Mouse (Mus musculus): ENCODE measurements around the gene Fscn2. TPM values are rescaled to one million over a fixed set of nuclear protein-coding genes. Genes with fewer than 3 reads are reported as not detected.

Gene Fscn2
- polyA plus RNA-seq, 1 experiment from 2014 or later, result 0.29 TPM

DNA sequence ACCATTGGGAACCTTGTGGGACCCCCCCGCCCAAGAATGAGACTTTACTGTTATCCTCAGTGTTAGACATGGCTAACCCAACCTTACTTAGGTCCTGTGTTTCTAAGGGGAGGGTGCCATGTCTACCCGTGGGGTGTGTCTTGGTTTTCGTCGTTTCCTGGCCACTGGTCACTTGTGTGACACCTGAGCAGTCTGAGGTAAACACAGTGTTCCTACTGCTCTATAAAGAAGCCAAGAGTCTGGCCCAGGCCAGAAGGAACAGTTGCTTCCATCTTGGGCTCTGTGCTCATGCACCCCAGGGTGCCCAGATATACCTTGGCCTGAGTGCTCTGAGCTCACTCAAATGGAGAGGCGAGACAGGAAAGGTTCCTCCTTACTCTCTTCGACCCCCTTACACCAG is 1.6 kb downstream of the Fscn2 start:
- H3K4me1 ChIP-seq (replicated peaks; ENCODE audit: control insufficient read depth, insufficient read depth, low read length), result peaks cover 15% of the 10 kb centered on the region
- DNase-seq (ENCODE audit: low spot score) (no peak), ATAC-seq (replicated peaks; ENCODE audit: low FRiP score) (no peak)
- H3K27ac ChIP-seq (ENCODE audit: low read depth, low read length), result no peak overlapping the region
- H3K9ac ChIP-seq (ENCODE audit: low read depth, low read length), result no peak overlapping the region
- H3K4me2 ChIP-seq, result no peak overlapping the region
- no peaks in the 10 kb centered on the region for H3K27me3 ChIP-seq (replicated peaks; ENCODE audit: control insufficient read depth, insufficient read depth, low read length)
- no peaks in the 10 kb centered on the region for H3K9me3 ChIP-seq (ENCODE audit: control insufficient read depth, low read length)
- 84% methylated on average over 6 of the region's 6 CpGs for WGBS
- H3K36me3 ChIP-seq (ENCODE audit: control insufficient read depth, insufficient read depth, low read length), result no peaks in the 10 kb centered on the region
- no peak overlapping the region for H3K4me3 ChIP-seq (ENCODE audit: low read depth, low read length)

DNA sequence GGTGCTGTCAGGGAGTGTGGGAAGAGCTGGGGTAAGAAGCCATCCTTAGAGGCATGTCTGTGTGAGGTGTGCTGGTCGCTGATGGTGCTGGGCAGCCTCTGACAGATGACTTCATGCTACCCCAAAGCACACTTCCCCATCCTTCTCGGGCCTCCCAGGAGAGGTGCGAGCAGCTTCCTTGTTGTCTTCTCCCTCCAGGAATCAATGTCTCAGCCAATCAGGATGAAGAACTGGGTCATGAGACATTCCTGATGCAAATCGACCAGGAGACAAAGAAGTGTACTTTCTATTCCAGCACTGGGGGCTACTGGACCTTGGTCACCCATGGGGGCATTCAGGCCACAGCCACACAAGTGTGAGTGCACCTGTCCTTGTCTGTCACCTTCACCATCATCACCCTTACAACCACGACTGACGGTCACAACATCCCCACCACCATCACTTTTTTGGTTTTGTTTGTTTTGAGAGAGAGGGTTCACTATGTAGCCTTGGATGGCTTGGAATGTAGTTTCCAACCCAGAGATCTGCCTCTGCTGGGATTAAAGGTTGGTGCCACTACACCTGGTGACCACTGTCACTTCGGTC is 5.2 kb downstream of the Fscn2 start:
- Histone ChIP-seq H3K4me1 (replicated peaks; ENCODE audit: control insufficient read depth, insufficient read depth, low read length) (peaks cover 5% of the 10 kb centered on the region; the same call in 1 of the 2 replicates), H3K36me3 (ENCODE audit: control insufficient read depth, insufficient read depth, low read length) (peaks cover 5% of the 10 kb centered on the region; the same call in 1 of the 2 replicates), H3K9ac (ENCODE audit: low read depth, low read length) (no peak overlapping the region), H3K4me3 (ENCODE audit: low read depth, low read length) (no peak overlapping the region), H3K27me3 (replicated peaks; ENCODE audit: control insufficient read depth, insufficient read depth, low read length) (no peaks in the 10 kb centered on the region), H3K4me2 (no peak overlapping the region), H3K27ac (ENCODE audit: low read depth, low read length) (no peak overlapping the region), H3K9me3 (ENCODE audit: control insufficient read depth, low read length) (no peaks in the 10 kb centered on the region)
- 37% methylated on average over 7 of the region's 7 CpGs for WGBS
- ATAC-seq (replicated peaks; ENCODE audit: low FRiP score), result no peak
- no peak for DNase-seq (ENCODE audit: low spot score)

DNA sequence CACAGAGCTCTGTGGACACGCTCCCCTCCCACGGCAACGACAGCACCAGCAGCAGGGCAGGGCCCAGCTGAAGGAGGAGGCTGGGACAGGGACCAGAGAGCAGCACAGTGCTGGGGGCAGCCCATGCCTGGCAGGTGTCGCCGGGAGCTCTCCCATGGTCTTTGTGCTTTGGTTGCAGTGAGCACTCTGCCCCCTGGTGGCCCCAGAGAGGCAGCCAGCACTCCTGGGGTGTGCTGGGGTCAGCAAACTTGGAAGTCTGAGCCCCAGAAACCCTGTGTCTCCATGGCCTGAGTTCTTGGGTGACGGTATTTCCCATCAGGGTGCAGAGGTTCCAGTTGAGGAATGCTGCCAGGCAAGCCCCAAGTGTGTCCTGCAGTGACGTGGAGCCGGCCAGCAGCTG is 8.3 kb downstream of the Fscn2 start:
- WGBS, result 43% methylated on average over 8 of the region's 8 CpGs
- H3K36me3 ChIP-seq (ENCODE audit: control insufficient read depth, insufficient read depth, low read length), result peaks cover 20% of the 10 kb centered on the region

DNA sequence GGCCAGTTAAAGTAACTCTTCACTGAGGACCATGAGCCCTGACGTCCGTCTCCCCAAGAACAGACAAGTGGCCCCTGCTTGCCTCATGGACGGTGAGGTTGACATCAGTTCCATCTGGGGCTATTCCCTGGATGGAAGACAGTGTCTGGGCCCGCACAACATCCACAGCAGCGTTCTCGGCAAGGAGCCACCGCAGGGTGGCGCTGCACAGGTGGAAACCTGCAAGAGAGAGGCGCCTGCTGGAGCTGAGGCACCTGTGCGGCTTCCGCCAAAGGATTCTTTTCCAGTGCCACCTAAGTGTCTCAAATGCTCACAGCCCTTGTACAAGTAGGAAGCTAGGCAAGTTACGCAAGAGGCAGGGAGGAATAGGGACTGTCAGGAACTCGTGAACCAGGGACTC is 11.7 kb downstream of the Fscn2 start:
- no peak for ATAC-seq (replicated peaks; ENCODE audit: low FRiP score)
- Histone ChIP-seq H3K4me2 (no peak overlapping the region), H3K36me3 (ENCODE audit: control insufficient read depth, insufficient read depth, low read length) (peaks cover 33% of the 10 kb centered on the region)

More for the DNA sequence above, 8.3 kb downstream of the Fscn2 start:
- Histone ChIP-seq H3K27me3 (replicated peaks; ENCODE audit: control insufficient read depth, insufficient read depth, low read length) (no peaks in the 10 kb centered on the region), H3K4me1 (replicated peaks; ENCODE audit: control insufficient read depth, insufficient read depth, low read length) (peaks cover 5% of the 10 kb centered on the region; the same call in 1 of the 2 replicates), H3K9ac (ENCODE audit: low read depth, low read length) (no peak overlapping the region), H3K9me3 (ENCODE audit: control insufficient read depth, low read length) (no peaks in the 10 kb centered on the region), H3K27ac (ENCODE audit: low read depth, low read length) (no peak overlapping the region), H3K4me2 (no peak overlapping the region), H3K4me3 (ENCODE audit: low read depth, low read length) (no peak overlapping the region)
- DNase-seq (ENCODE audit: low spot score) (peak; percentile 63), ATAC-seq (replicated peaks; ENCODE audit: low FRiP score) (peak; percentile 74)

DNA sequence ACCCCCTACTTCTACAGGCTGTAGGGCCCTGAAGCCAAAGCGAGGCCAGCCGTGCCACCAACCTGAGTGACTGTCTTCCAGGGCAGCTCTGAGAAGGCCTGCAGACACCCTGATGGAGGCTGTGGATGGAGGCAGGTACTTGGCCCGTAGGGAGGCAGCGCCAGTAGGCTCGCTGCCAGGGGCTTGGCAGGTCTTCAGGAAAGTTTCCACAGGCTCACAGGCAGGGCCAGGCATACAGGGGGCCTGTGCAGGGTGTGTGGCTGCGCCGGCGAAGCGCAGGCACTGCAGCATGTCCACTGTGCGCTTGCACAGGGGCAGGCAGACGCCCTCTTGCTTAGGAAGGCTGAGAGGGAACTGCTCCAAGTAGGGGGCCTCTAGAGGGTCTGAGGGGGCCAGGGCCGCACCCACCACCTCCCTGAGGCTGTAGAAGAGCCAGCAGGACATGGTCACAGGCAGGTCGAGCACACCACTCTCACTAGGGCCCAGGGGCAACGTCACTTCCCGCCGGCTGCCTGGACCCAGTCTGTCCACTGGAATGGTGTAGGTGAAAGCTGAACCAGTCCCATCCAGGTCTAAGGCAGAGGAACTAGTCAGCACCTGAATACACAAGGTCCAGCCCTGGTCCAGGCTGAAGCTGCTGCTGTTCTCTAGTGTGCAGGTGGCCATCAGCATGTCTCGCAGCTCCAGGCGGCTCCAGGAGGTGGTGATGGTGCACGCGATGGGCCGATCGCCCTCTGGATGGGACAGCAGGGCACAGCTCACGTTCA is 12.7 kb downstream of the Fscn2 start:
- Histone ChIP-seq H3K27ac (ENCODE audit: low read depth, low read length) (no peak overlapping the region), H3K36me3 (ENCODE audit: control insufficient read depth, insufficient read depth, low read length) (peaks cover 33% of the 10 kb centered on the region), H3K9ac (ENCODE audit: low read depth, low read length) (no peak overlapping the region), H3K4me2 (no peak overlapping the region), H3K27me3 (replicated peaks; ENCODE audit: control insufficient read depth, insufficient read depth, low read length) (no peaks in the 10 kb centered on the region), H3K4me1 (replicated peaks; ENCODE audit: control insufficient read depth, insufficient read depth, low read length) (peaks cover 14% of the 10 kb centered on the region), H3K9me3 (ENCODE audit: control insufficient read depth, low read length) (no peaks in the 10 kb centered on the region), H3K4me3 (ENCODE audit: low read depth, low read length) (no peak overlapping the region)
- WGBS, result 93% methylated on average over 23 of the region's 23 CpGs
- ATAC-seq (replicated peaks; ENCODE audit: low FRiP score) (no peak), DNase-seq (ENCODE audit: low spot score) (peak; percentile 28)

More for the DNA sequence above, 11.7 kb downstream of the Fscn2 start:
- H3K4me3 ChIP-seq (ENCODE audit: low read depth, low read length), result no peak overlapping the region
- no peak for DNase-seq (ENCODE audit: low spot score)
- H3K4me1 ChIP-seq (replicated peaks; ENCODE audit: control insufficient read depth, insufficient read depth, low read length), result peaks cover 11% of the 10 kb centered on the region
- H3K27ac ChIP-seq (ENCODE audit: low read depth, low read length), result no peak overlapping the region
- no peak overlapping the region for H3K9ac ChIP-seq (ENCODE audit: low read depth, low read length)
- H3K27me3 ChIP-seq (replicated peaks; ENCODE audit: control insufficient read depth, insufficient read depth, low read length), result no peaks in the 10 kb centered on the region
- no peaks in the 10 kb centered on the region for H3K9me3 ChIP-seq (ENCODE audit: control insufficient read depth, low read length)
- WGBS, result 73% methylated on average over 13 of the region's 13 CpGs

DNA sequence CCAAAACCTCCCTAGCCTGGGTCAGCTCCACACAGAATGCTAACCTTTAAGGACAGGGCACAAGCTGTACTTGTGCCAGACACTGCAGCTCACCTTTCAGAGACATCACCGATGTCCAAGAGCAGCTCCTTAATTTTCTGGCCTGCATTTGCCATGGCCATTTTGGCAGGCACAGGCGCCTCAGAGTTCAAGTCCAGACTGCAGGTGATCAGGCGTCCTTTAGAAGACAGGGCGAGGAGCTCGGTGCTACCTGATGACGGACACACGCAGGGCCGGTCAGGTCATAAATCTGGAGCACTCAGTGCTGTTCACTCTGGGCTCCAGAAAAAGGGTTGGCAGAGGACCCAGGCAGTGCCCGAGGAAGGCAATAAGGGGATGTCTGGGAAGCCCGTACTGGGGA is 14.0 kb downstream of the Fscn2 start:
- H3K27ac ChIP-seq (ENCODE audit: low read depth, low read length), result no peak overlapping the region
- WGBS, result 91% methylated on average over 10 of the region's 10 CpGs
- no peak for DNase-seq (ENCODE audit: low spot score)

DNA sequence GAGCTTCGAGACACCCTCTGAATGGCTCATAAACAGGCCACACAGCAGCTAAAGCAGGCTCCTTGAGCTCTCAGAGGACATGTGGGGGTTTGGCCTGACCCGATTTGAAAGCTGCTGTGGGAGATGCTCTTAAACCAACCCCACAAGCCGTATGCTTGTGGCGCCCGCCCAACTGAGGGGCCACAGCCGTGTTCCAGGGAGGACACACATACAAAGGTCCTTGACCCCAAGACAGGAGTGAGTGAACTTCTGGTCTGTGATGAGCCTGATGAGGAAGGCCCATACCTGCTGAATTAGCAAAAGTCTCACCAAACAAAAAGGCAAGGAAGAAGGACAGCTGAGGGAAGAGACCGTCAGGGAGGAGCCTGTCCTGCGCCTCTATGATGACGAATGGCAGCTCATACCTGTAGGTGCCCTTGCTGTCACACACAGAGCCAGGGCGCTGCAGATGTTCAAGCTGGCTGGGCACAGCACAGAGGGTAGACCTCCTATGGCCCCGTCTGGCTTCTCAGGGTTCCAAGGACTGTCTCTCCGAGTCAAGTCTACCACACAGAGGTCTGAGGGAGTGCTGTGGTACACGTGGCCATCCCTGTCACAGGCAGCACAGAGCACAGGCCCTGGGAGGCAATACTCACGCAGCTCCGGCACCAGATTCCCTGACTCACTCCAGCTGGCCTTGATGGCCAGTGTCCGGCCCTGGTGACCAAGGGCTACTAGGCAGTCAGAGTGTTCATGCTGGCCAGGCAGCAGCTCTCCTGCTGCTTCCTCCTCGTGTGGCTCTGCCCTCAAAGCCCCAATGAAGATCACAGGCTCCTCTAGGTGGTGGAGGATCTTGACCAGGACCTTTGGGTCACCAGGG is 15.2 kb downstream of the Fscn2 start:
- Histone ChIP-seq H3K27ac (ENCODE audit: low read depth, low read length) (no peak overlapping the region), H3K9ac (ENCODE audit: low read depth, low read length) (no peak overlapping the region), H3K4me3 (ENCODE audit: low read depth, low read length) (no peak overlapping the region; the same call in 1 of the 2 replicates), H3K9me3 (ENCODE audit: control insufficient read depth, low read length) (no peaks in the 10 kb centered on the region), H3K36me3 (ENCODE audit: control insufficient read depth, insufficient read depth, low read length) (peaks cover 29% of the 10 kb centered on the region), H3K4me1 (replicated peaks; ENCODE audit: control insufficient read depth, insufficient read depth, low read length) (peaks cover 13% of the 10 kb centered on the region), H3K4me2 (no peak overlapping the region), H3K27me3 (replicated peaks; ENCODE audit: control insufficient read depth, insufficient read depth, low read length) (no peaks in the 10 kb centered on the region)
- 86% methylated on average over 17 of the region's 17 CpGs for WGBS
- DNase-seq (ENCODE audit: low spot score) (peak; percentile 31), ATAC-seq (replicated peaks; ENCODE audit: low FRiP score) (no peak)

More for the DNA sequence above, 14.0 kb downstream of the Fscn2 start:
- Histone ChIP-seq H3K36me3 (ENCODE audit: control insufficient read depth, insufficient read depth, low read length) (peaks cover 28% of the 10 kb centered on the region), H3K4me2 (no peak overlapping the region), H3K9ac (ENCODE audit: low read depth, low read length) (no peak overlapping the region), H3K4me1 (replicated peaks; ENCODE audit: control insufficient read depth, insufficient read depth, low read length) (peaks cover 16% of the 10 kb centered on the region), H3K4me3 (ENCODE audit: low read depth, low read length) (no peak overlapping the region), H3K9me3 (ENCODE audit: control insufficient read depth, low read length) (no peaks in the 10 kb centered on the region), H3K27me3 (replicated peaks; ENCODE audit: control insufficient read depth, insufficient read depth, low read length) (no peaks in the 10 kb centered on the region)
- no peak for ATAC-seq (replicated peaks; ENCODE audit: low FRiP score)

DNA sequence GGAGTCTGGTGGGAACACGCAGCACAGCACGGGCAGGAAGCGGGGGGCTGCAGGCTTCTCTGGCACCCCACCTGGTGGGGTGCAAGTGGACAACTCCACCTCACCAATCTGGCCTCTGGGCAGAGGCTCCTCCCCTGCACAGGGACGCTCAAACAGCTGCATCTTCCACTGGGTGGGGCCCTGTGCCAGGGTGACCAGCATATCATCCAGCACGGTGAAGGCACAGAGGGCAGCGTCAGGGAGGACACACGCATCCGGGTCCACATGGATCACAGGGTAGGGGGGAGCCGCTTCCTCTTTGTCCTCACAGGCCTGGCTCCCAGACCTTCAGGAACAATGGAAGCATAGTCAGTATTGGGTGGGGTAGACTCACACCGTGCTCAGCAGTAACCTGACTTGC is 16.0 kb downstream of the Fscn2 start:
- Histone ChIP-seq H3K27ac (ENCODE audit: low read depth, low read length) (no peak overlapping the region), H3K27me3 (replicated peaks; ENCODE audit: control insufficient read depth, insufficient read depth, low read length) (no peaks in the 10 kb centered on the region), H3K9me3 (ENCODE audit: control insufficient read depth, low read length) (no peaks in the 10 kb centered on the region), H3K4me2 (peak overlapping the region; percentile 98), H3K4me3 (ENCODE audit: low read depth, low read length) (peak overlapping the region; percentile 76), H3K4me1 (replicated peaks; ENCODE audit: control insufficient read depth, insufficient read depth, low read length) (peaks cover 13% of the 10 kb centered on the region), H3K9ac (ENCODE audit: low read depth, low read length) (peak overlapping the region; percentile 23; the same call in 1 of the 2 replicates), H3K36me3 (ENCODE audit: control insufficient read depth, insufficient read depth, low read length) (peaks cover 35% of the 10 kb centered on the region)
- ATAC-seq (replicated peaks; ENCODE audit: low FRiP score), result no peak
- DNase-seq (ENCODE audit: low spot score), result peak; percentile 29
- WGBS, result 77% methylated on average over 10 of the region's 10 CpGs

Data from liver, embryonic 11.5 days (tissue).